Mouse (Mus musculus) midbrain, embryonic 14.5 days (tissue): Measurements from ENCODE around the gene Slc39a11. TPM values are rescaled to one million over a fixed set of nuclear protein-coding genes. Genes with fewer than 3 reads are reported as not detected.

ENCODE experiments used
- ATAC-seq: fragments of 200-750 bp; cut with Nextera tagmentation; 2 replicates; pipeline ENCODE4 v1.8.0; 2017; ENCODE audit warnings: moderate number of reproducible peaks, moderate library complexity; ENCODE audit not compliant: low FRiP score, low TSS enrichment
- DNase-seq: peaks from one replicate; pipeline ENCODE4 v3.0.0-alpha.2; 2015
- H3K27ac ChIP-seq: fragments of 300-500 bp; sonication (generic); replicated peaks from 2 replicates; pipeline ENCODE4 v1.5.1; 2014; ENCODE audit warnings: mild to moderate bottlenecking, low read depth, low read length, moderate library complexity
- H3K27me3 ChIP-seq: fragments of 300-500 bp; sonication (generic); 2 replicates; pipeline ENCODE4 v1.6.1; 2014; ENCODE audit warnings: low read length, control low read depth, mixed read lengths; ENCODE audit not compliant: control insufficient read depth, insufficient read depth
- H3K36me3 ChIP-seq: fragments of 300-500 bp; sonication (generic); 2 replicates; pipeline ENCODE4 v1.6.1; 2014; ENCODE audit warnings: low read length, control low read depth; ENCODE audit not compliant: control insufficient read depth, insufficient read depth
- H3K4me1 ChIP-seq: fragments of 300-500 bp; sonication (generic); 2 replicates; pipeline ENCODE4 v1.6.1; 2014; ENCODE audit warnings: mild to moderate bottlenecking, antibody characterized with exemption, low read length, control low read depth; ENCODE audit not compliant: control insufficient read depth, insufficient read depth
- H3K4me2 ChIP-seq: fragments of 300-500 bp; sonication (generic); 2 replicates; pipeline ENCODE4 v1.6.1; 2014; ENCODE audit warnings: mild to moderate bottlenecking, low read length, moderate library complexity
- H3K4me3 ChIP-seq: fragments of 300-500 bp; sonication (generic); replicated peaks from 2 replicates; pipeline ENCODE4 v1.5.1; 2014; ENCODE audit warnings: low read depth, low read length
- H3K9ac ChIP-seq: fragments of 300-500 bp; sonication (generic); replicated peaks from 2 replicates; pipeline ENCODE4 v1.6.1; 2014; ENCODE audit warnings: mild to moderate bottlenecking, low read length, moderate library complexity
- H3K9me3 ChIP-seq: fragments of 300-500 bp; sonication (generic); 2 replicates; pipeline ENCODE4 v1.6.1; 2016; ENCODE audit warnings: low read length, control low read depth, mixed read lengths; ENCODE audit not compliant: control insufficient read depth
- WGBS: fragments of 180-500 bp; shearing (Covaris S2); extraction: QIAGEN DNeasy Blood & Tissue Kit; methylation state at CpG from one replicate; pipeline ENCODE4 v1.1.7; 2014; 5-methylcytosine and 5-hydroxymethylcytosine counted together
- polyA plus RNA-seq: library from polyadenylated mRNA; unstranded; fragments of >200 nt; fragmentation: Nextera tagmentation; extraction: Ambion mirVana; gene quantifications from 2 replicates; pipeline ENCODE4 v1.2.1, GENCODE M21; 2014

Gene Slc39a11
- polyA plus RNA-seq, 1 experiment from 2014 or later: 31.1 TPM

DNA sequence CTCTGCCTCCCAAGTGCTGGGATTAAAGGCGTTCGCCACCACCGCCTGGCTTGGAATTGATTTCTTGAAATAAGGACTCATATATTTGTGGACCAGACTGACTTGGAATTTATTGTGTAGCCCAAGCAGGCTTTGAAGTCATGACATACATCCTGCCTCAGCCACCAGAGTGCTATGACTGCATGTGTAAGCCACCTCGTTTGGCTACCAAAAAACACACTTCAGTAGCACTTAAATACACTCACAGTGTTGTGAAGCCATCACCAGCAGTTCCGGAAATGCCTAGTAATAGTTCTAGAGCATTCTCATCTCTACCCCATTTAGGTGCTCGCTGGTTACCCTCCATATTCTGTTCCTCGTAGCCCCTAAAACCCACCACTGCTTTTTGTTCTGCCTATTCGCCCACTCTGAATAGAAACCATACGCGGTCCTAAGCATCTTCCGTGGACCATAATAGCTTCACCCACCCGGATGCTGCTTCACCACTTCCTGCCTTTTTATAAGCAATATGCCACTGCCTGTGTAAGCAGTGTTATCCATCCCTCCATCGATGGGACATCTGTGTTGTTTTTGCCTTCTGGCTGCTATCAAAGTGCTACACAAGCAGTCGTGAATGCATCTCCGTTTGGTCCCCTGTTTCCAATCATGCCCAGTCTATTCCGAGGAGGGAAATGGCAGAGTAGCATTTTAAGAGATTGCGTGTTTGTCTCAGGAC is 382.2 kb downstream of the Slc39a11 start:
- no peak overlapping the region for H3K4me3 ChIP-seq
- 88% methylated on average over 17 of the region's 17 CpGs for WGBS
- ATAC-seq (no peak), DNase-seq (no peak)
- H3K4me2 ChIP-seq: no peak overlapping the region
- no peak overlapping the region for H3K9ac ChIP-seq
- no peaks in the 10 kb centered on the region for H3K27me3 ChIP-seq
- no peaks in the 10 kb centered on the region for H3K9me3 ChIP-seq
- H3K4me1 ChIP-seq: no peaks in the 10 kb centered on the region
- H3K27ac ChIP-seq: no peak overlapping the region
- H3K36me3 ChIP-seq: no peaks in the 10 kb centered on the region

DNA sequence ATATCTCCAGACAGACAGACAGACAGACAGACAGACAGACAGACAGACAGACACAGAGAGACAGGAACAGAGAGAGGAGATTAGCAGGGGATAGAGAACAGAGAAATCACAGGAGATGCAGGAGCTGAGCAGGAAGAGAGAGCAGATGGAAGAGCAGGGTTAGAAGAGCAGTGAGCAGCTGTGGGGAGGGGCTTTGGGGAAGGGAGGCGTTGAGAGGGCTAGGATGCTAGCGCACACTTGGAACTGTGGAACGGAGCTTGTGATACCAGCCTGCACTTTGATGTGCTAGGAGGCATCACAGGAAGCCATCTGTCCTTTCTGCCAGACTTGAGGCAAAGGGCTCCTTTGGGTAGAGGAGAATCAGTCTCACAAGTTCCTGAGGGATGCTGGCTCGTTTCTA is 383.2 kb downstream of the Slc39a11 start:
- Histone ChIP-seq H3K9me3 (no peaks in the 10 kb centered on the region), H3K4me1 (0 out of 2 replicates have a peak, but pooled peaks cover 1% of the 10 kb centered on the region), H3K4me2 (no peak overlapping the region), H3K9ac (no peak overlapping the region), H3K27ac (no peak overlapping the region), H3K27me3 (no peaks in the 10 kb centered on the region), H3K36me3 (no peaks in the 10 kb centered on the region), H3K4me3 (no peak overlapping the region)
- 53% methylated on average over 4 of the region's 4 CpGs for WGBS
- ATAC-seq (no peak), DNase-seq (peak; percentile 43)

DNA sequence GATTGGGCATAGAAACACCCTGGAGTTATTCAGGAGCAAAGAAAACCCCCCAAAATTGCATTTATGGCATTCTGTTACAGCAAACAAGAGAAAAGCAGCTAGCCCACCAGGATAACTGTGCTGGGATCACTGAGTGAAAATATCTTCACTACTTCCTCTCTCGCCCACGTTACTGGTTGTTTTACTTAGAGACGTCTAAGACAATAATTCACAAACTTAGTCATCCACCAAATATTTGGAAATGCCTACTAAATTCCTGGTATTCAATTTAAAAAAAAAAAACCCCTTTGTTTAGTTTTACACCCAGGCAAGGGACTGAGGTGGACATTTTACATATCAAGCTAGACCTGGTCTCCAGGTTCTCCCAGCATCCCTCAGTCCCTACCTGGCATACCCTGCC is 384.3 kb downstream of the Slc39a11 start:
- Histone ChIP-seq H3K4me3 (no peak overlapping the region), H3K27ac (no peak overlapping the region), H3K9me3 (no peaks in the 10 kb centered on the region), H3K4me2 (no peak overlapping the region), H3K36me3 (no peaks in the 10 kb centered on the region), H3K27me3 (no peaks in the 10 kb centered on the region), H3K4me1 (0 out of 2 replicates have a peak, but pooled peaks cover 7% of the 10 kb centered on the region), H3K9ac (no peak overlapping the region)
- no peak for ATAC-seq
- DNase-seq: no peak
- WGBS: 83% methylated on average over 3 of the region's 3 CpGs

DNA sequence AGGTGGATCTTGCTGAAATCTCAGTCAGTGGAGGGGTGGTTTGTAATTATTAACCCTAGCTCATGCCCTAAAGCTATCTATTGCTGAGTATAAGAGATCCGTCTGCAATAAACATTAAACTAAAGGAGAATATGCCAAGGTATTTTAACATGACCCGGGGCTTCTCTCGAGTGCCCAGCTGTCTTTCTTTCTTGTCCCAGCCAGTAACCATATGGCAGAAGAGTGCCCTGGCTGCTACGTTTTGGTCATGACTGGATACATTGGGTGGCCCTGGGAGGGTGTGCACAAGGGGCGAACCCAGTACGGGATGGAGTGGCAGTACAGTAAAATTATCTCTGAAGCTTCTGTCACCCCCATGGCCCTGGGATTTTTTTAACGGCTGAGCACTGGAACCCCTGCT is 385.9 kb downstream of the Slc39a11 start:
- H3K4me1 ChIP-seq: 0 out of 2 replicates have a peak, but pooled peaks cover 7% of the 10 kb centered on the region
- DNase-seq (no peak), ATAC-seq (no peak)
- no peak overlapping the region for H3K4me2 ChIP-seq
- WGBS: 67% methylated on average over 7 of the region's 7 CpGs
- H3K4me3 ChIP-seq: no peak overlapping the region
- no peaks in the 10 kb centered on the region for H3K36me3 ChIP-seq
- H3K27ac ChIP-seq: no peak overlapping the region
- H3K9ac ChIP-seq: no peak overlapping the region
- no peaks in the 10 kb centered on the region for H3K27me3 ChIP-seq
- H3K9me3 ChIP-seq: no peaks in the 10 kb centered on the region

DNA sequence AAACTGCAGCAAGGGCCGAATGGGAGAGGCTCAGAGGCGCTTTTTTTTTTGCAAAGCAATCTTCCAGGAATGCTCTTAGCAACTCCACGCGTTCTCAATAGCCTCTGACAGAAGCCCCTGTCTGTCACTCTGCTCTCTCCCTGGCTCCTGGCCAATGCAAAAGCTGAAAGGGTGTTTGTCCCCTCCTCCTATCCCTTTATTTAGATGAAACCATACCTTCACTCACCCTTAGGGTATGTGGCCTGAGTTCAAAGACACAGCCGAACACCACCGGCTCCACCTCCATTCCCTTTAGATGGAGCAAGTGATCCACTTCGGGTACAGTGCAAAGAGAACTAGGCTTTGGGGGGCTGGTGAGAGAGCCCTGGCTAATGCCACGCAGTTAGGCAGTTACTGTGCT is 387.8 kb downstream of the Slc39a11 start:
- Histone ChIP-seq H3K27me3 (no peaks in the 10 kb centered on the region), H3K4me1 (0 out of 2 replicates have a peak, but pooled peaks cover 7% of the 10 kb centered on the region), H3K4me2 (no peak overlapping the region), H3K9ac (no peak overlapping the region), H3K9me3 (no peaks in the 10 kb centered on the region), H3K4me3 (no peak overlapping the region), H3K27ac (no peak overlapping the region), H3K36me3 (no peaks in the 10 kb centered on the region)
- ATAC-seq: no peak
- 19% methylated on average over 8 of the region's 8 CpGs for WGBS
- DNase-seq: peak; percentile 69

DNA sequence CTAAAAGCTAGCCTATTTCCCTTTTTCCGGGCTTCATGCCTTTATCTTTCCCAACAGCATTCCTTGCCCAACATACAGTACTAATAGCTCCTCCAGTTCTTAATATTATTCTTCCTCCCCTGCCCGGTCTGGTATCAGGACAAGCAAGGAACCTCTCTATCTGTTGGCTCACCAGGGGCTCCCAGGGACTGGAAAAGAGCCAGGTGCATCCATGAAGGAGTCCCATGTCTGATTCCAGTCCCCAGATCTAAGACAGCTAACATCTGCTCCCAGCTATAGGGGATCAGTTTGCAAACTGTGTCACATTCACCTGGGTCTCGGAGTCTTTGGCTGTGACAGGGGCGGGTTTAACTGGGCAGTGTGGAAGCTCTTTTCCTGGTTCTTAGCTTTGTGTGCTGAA is 388.5 kb downstream of the Slc39a11 start:
- H3K9me3 ChIP-seq: no peaks in the 10 kb centered on the region
- H3K9ac ChIP-seq: no peak overlapping the region
- WGBS: 77% methylated on average over 4 of the region's 4 CpGs
- ATAC-seq (no peak), DNase-seq (no peak)
- H3K27ac ChIP-seq: no peak overlapping the region
- no peak overlapping the region for H3K4me2 ChIP-seq
- no peaks in the 10 kb centered on the region for H3K27me3 ChIP-seq
- H3K36me3 ChIP-seq: no peaks in the 10 kb centered on the region
- H3K4me1 ChIP-seq: 0 out of 2 replicates have a peak, but pooled peaks cover 7% of the 10 kb centered on the region
- no peak overlapping the region for H3K4me3 ChIP-seq

DNA sequence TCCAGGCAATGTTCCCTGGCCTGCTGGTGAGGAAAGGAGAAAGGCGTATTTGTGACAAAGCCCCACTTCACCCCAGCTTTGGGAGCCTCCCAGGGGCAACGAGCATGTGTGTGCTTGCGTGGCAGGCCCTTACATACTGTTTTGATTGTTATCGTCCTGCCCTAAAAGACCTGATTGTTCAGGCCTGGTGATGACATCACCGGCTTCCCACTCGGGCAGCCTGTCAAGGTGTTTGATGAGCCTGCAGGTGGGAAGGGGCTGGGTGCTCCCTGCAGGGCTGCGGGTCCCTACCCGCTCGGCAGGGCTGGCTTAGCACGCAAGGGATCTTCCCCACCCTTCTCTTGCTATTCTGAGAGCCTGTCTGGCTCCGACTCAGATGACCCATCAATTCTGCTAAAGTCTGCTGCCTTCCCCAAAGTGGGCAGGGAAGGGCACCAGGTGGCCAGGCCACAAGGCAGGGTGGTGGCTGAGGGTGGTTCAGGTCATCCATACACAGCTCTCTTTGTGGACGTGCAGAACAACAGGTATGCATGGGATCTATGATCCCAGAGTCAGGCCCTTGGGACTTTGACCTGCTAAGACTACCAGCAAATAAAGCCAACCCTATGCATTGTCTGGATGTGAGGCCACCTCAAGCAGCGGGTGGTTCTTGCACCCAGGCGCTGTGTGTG is 390.0 kb downstream of the Slc39a11 start:
- DNase-seq (no peak), ATAC-seq (no peak)
- no peak overlapping the region for H3K4me2 ChIP-seq
- WGBS: 89% methylated on average over 14 of the region's 14 CpGs
- H3K9me3 ChIP-seq: no peaks in the 10 kb centered on the region
- no peaks in the 10 kb centered on the region for H3K27me3 ChIP-seq
- no peaks in the 10 kb centered on the region for H3K36me3 ChIP-seq
- no peak overlapping the region for H3K9ac ChIP-seq
- H3K4me3 ChIP-seq: no peak overlapping the region
- H3K4me1 ChIP-seq: 0 out of 2 replicates have a peak, but pooled peaks cover 7% of the 10 kb centered on the region
- H3K27ac ChIP-seq: no peak overlapping the region

DNA sequence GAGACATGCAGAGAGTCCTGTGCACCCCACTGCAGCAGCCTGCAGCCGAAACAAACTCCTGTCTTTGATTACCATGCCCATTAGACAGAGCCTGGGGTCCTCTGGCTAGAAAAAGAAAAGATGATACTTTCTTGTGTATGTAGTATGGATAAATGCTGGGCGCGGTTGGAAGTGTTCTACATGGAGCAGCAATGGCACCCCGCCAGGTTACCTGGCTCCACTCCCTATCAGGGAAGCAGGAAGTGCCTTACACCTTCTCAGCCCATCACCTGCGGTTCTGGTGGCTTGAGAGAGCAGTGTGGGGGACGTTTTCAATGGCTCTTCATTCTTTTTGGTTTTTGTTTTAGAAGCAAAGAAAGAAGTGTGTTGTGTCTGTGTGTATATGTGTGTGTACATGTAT is 391.9 kb downstream of the Slc39a11 start:
- no peaks in the 10 kb centered on the region for H3K27me3 ChIP-seq
- 87% methylated on average over 6 of the region's 6 CpGs for WGBS

DNA sequence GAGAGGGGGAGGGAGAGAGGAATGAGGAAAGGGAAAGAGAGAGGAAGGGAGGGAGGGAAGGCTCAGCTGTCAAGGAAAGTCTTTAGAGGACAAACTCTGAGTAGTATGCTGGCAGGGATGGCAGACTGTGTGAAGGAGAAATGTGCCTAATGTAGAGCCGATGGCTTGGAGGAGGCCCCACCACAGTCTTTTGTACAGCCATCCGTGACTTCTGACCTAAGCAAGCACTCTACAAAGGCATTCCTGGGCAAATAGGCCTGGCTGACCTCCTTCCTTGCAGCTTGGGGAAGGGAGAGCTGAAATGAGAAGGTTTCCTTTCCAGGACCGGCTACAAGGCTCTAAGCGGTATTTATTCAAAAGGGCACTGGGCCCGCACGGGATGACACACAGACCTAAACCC is 395.2 kb downstream of the Slc39a11 start:
- ATAC-seq: no peak
- DNase-seq: no peak
- H3K4me3 ChIP-seq: no peak overlapping the region
- H3K9me3 ChIP-seq: no peaks in the 10 kb centered on the region
- 26% methylated on average over 6 of the region's 6 CpGs for WGBS
- H3K36me3 ChIP-seq: no peaks in the 10 kb centered on the region
- no peak overlapping the region for H3K9ac ChIP-seq
- H3K4me1 ChIP-seq: 0 out of 2 replicates have a peak, but pooled peaks cover 3% of the 10 kb centered on the region
- no peaks in the 10 kb centered on the region for H3K27me3 ChIP-seq
- no peak overlapping the region for H3K4me2 ChIP-seq
- H3K27ac ChIP-seq: no peak overlapping the region

More for the DNA sequence above, 391.9 kb downstream of the Slc39a11 start:
- Histone ChIP-seq H3K36me3 (no peaks in the 10 kb centered on the region), H3K4me1 (0 out of 2 replicates have a peak, but pooled peaks cover 10% of the 10 kb centered on the region), H3K9ac (no peak overlapping the region), H3K4me2 (no peak overlapping the region), H3K9me3 (no peaks in the 10 kb centered on the region), H3K27ac (no peak overlapping the region), H3K4me3 (no peak overlapping the region)
- DNase-seq: no peak
- no peak for ATAC-seq
